Mouse (Mus musculus) embryonic fibroblast, embryonic 13.5 days (primary cell): Measurements from ENCODE around the gene Tbx15. TPM values are rescaled to one million over a fixed set of nuclear protein-coding genes. Genes with fewer than 3 reads are reported as not detected.

Source experiments
- H3K27ac ChIP-seq: 2 replicates; pipeline ENCODE4 v1.5.1; 2012; ENCODE audit warnings: low read length, control low read depth, inconsistent platforms; ENCODE audit not compliant: insufficient read depth
- H3K4me1 ChIP-seq: 2 replicates; pipeline ENCODE4 v1.6.1; 2011; ENCODE audit warnings: low read length; ENCODE audit not compliant: control insufficient read depth, insufficient read depth
- H3K4me3 ChIP-seq: 2 replicates; pipeline ENCODE4 v1.5.1; 2011; ENCODE audit warnings: mild to moderate bottlenecking, control low read depth, low read length; ENCODE audit not compliant: insufficient read depth
- CTCF ChIP-seq: IDR thresholded peaks from 2 replicates; pipeline ENCODE4 v1.5.1; 2011; ENCODE audit warnings: mild to moderate bottlenecking, control low read depth, low read length, moderate library complexity, borderline replicate concordance; ENCODE audit not compliant: insufficient read depth
- POLR2A ChIP-seq: IDR thresholded peaks from 2 replicates; pipeline ENCODE4 v1.6.1; 2011; ENCODE audit warnings: low read depth, mild to moderate bottlenecking, control low read depth, low read length, moderate library complexity
- polyA plus RNA-seq: library from polyadenylated mRNA; stranded (reverse); fragments of >200 nt; gene quantifications from 2 replicates; pipeline ENCODE4 v1.2.4, GENCODE M21; 2011; ENCODE audit warnings: low read depth; ENCODE audit not compliant: missing spikeins, insufficient read length

Gene Tbx15
- polyA plus RNA-seq, 1 experiment, result 86.3 TPM

GRCm38 (mm10) chr3:99247996-99248801 is 8.0 kb downstream of the Tbx15 start:
- peaks cover 3% of the 10 kb centered on the region; the same call in 1 of the 2 replicates for H3K4me1 ChIP-seq
- TF ChIP-seq POLR2A (no peak), CTCF (no peak)
- no peak overlapping the region; the same call in 1 of the 2 replicates for H3K4me3 ChIP-seq
- H3K27ac ChIP-seq, result peak overlapping the region; percentile 82

- peaks cover 3% of the 10 kb centered on the region; the same call in 1 of the 2 replicates for H3K4me1 ChIP-seq
- peak overlapping the region; percentile 82 for H3K27ac ChIP-seq
- H3K4me3 ChIP-seq, result peak overlapping the region; percentile 15
These were observed 8.8 kb downstream of the Tbx15 start for GRCm38 (mm10) chr3:99248831-99249550.

GRCm38 (mm10) chr3:99249551-99249870 is 9.3 kb downstream of the Tbx15 start:
- Histone ChIP-seq H3K4me3 (peak overlapping the region; percentile 15; the same call in 1 of the 2 replicates), H3K4me1 (peaks cover 3% of the 10 kb centered on the region; the same call in 1 of the 2 replicates), H3K27ac (peak overlapping the region; percentile 82)
- TF ChIP-seq POLR2A, result no peak
- no peak for TF ChIP-seq CTCF

More at GRCm38 (mm10) chr3:99248831-99249550, 8.8 kb downstream of the Tbx15 start:
- TF ChIP-seq POLR2A (no peak), CTCF (no peak)

DNA sequence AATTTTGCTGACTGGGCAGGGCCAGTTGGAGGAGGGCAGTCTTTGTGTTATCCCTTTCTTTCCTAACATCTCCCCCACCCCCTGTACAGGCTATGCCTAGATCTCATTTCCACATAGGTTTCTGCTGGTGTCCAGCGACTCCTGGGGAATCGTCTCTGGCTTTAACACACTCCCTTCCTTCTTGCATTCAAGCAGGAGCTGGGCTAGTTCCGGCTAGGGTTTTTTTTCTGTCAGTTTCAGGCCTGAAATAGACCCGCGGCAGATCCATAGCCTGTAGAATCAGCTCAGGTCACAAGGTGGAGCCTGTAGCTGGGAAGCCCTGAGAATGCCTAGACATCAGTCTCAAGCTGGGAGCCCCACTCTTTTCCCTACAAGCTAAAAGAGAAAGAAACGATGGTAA is 9.7 kb downstream of the Tbx15 start:
- 0 out of 2 replicates have a peak, but pooled peaks have one; percentile 7 for TF ChIP-seq POLR2A
- TF ChIP-seq CTCF, result no peak
- peaks cover 3% of the 10 kb centered on the region; the same call in 1 of the 2 replicates for H3K4me1 ChIP-seq
- no peak overlapping the region for H3K4me3 ChIP-seq
- peak overlapping the region; percentile 82 for H3K27ac ChIP-seq

DNA sequence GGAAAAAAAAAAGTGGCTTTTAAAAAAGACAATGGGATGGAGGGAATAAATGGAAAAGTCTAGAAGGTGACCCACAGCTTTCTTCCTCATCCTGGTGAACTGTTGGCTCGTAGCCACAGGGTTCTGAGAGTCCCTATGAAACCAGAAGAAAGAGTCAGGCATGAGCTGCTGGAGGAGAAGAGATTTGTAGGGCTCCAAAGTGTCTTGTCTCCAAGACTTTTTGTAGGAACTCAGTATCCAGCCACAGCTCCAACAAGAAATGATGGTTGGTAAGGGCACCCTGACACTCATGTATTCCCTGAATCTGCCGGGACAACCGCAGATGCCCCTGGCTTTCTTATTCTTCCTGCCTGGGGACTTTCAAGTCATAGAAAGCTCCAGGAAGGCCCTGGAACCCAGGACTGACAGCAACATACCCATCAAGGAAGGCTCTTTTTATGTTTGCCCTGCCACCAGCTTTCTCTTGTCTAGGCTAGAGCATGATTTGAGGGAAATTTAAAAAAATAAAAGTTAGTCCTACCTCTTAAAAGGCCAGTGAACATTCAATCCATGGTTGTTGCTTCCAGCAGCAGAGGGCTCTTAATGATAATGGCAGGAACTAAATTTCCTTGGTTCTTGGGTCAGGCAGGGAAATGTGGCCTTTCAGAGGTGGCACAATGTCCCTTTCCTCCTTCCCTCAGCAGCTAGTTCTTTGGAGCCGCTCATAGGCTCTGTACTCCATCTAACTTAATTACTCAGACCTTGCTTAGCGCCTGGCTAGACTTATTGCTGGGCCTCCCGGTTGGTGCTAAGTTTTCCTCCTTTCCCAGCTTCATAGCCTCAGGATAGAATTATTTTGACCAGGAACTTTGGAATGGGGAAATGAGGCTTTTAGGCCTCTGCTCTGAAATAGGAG is 11.3 kb downstream of the Tbx15 start:
- no peak for TF ChIP-seq CTCF
- TF ChIP-seq POLR2A, result no peak
- peaks cover 3% of the 10 kb centered on the region; the same call in 1 of the 2 replicates for H3K4me1 ChIP-seq
- H3K4me3 ChIP-seq, result 0 out of 2 replicates have a peak overlapping the region, but pooled peaks have one; percentile 6
- H3K27ac ChIP-seq, result peak overlapping the region; percentile 82

- H3K4me1 ChIP-seq, result peaks cover 3% of the 10 kb centered on the region; the same call in 1 of the 2 replicates
- H3K4me3 ChIP-seq, result peak overlapping the region; percentile 42
- H3K27ac ChIP-seq, result peak overlapping the region; percentile 90
- TF ChIP-seq CTCF, result no peak
- TF ChIP-seq POLR2A, result no peak
These were observed 12.4 kb downstream of the Tbx15 start for GRCm38 (mm10) chr3:99252461-99253091.

DNA sequence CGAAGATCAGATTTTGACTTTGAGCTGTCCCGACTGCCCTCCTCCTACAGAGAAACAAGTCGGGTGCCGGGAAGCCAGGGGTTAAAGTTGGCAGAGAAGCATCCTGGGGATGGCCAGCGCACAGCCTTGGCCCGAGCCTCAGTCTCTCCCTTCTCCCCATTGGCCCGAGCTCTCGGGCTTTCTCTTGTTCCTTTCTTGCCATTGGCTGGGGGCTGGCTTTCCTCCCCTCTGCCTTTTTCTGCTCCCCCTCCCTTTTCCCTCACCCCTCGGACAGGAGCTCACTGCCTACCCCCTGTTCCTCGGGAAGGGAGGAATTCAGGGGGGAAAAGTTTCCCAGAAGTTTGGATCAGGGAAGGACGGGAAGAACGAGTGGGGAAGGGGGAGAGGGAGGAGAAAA is 12.9 kb downstream of the Tbx15 start:
- TF ChIP-seq CTCF (no peak), POLR2A (peak; percentile 75)
- no peaks in the 10 kb centered on the region for H3K4me1 ChIP-seq

DNA sequence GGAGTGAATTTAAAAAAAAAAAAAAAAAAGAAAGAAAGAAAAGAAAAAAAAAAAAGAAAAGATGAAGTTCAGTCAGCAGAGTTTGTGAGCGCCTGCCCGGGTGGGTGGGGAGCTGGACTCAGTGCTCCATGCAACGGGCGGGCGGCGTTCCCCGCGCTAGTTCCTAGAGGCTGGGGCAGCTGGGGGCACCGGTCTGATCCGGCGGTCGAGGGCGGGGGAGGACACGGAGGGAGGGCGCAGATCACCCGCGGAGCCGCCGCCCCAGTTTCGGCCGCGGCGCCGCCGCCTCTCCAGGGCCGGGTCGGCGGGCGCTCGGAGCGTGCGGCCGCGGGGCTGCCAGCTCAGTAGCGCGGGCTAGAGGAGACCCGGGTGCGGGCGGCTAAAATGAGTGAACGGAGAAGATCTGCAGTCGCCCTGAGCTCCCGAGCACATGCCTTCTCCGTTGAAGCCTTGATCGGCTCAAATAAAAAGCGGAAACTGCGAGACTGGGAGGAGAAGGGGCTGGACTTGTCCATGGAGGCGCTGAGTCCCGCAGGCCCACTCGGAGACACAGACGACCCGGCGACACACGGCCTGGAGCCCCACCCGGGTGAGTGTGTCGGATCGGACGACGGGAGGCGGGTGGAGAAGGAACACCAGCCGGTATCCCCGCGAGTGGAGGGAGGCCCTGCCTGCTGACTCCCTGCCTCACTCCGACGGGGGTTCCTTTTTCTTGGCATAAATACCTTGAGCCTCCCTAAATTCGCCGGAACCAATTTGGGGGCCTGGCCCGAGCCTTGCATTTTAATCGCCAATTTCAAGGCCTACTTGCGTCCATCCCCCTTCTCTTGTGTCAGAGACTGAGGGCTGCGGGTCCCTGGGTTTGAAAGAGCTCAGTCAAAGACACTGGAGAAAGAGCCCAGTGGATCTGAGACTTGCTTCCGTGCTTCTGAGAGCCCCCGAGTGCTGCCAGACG is 13.6 kb downstream of the Tbx15 start:
- Histone ChIP-seq H3K4me3 (peak overlapping the region; percentile 90), H3K27ac (peak overlapping the region; percentile 96), H3K4me1 (no peaks in the 10 kb centered on the region)
- TF ChIP-seq CTCF, result no peak
- TF ChIP-seq POLR2A, result peak; percentile 12; the same call in 1 of the 2 replicates

More for the DNA sequence above, 12.9 kb downstream of the Tbx15 start:
- peak overlapping the region; percentile 96 for H3K27ac ChIP-seq
- H3K4me3 ChIP-seq, result peak overlapping the region; percentile 90
